Mouse (Mus musculus) cortical plate, adult 2 months (tissue): ENCODE measurements around the gene Dtnb.

Source experiments
- CTCF ChIP-seq: fragments of 200-500 bp; IDR thresholded peaks from 2 replicates; pipeline ENCODE4 v1.5.1; 2011; ENCODE audit warnings: mild to moderate bottlenecking, control low read depth, low read length; ENCODE audit not compliant: insufficient read depth; ENCODE audit errors: extremely low read depth
- POLR2A ChIP-seq: fragments of 200-500 bp; IDR thresholded peaks from 2 replicates; pipeline ENCODE4 v1.6.1; 2011; ENCODE audit warnings: mild to moderate bottlenecking, low read length, control low read depth; ENCODE audit not compliant: insufficient read depth; ENCODE audit errors: extremely low read depth

- TF ChIP-seq CTCF (no peak), POLR2A (no peak)
These were observed 14.5 kb upstream of the Dtnb start for GRCm38 (mm10) chr12:3557414-3558319.
